Mouse (Mus musculus): ENCODE measurements at regions not wholly inside any gene's neighbourhood (a gene's known extent, or its start where the extent isn't known, plus 50 kb on each side); places are given as distances from the start of the nearest gene placed in this dataset.

DNA sequence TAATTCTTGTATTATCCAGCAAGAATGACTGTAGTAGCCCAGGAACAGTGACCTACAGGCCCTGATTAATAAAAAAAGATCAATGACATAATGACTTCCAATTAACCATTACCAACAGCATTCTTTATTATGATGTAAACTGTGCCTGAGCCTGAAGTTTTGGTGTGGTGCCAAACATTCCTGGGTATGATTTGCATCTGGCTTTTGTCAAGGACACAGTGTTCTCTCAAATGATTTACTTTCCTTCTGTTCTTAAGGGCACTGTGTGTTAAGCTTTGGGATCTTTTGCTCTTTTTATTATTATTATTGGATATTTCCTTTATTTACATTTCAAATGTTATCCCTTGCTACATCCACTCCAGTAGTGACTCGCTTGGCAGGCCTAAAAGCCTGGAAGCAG, 221.7 kb upstream of the Fam83b start:
- Histone ChIP-seq H3K4me1 (ENCODE audit: control insufficient read depth, insufficient read depth, low read length) (no peaks in the 10 kb centered on the region), H3K27me3 (ENCODE audit: control insufficient read depth, insufficient read depth, low read length) (no peaks in the 10 kb centered on the region), H3K27ac (ENCODE audit: control insufficient read depth, insufficient read depth, low read depth, low read length) (no peak overlapping the region), H3K36me3 (ENCODE audit: control insufficient read depth, insufficient read depth, low read length) (no peaks in the 10 kb centered on the region), H3K4me3 (ENCODE audit: control insufficient read depth, low read depth, low read length) (no peak overlapping the region)
- TF ChIP-seq CTCF (IDR thresholded peaks at IDR 0.05; ENCODE audit: control insufficient read depth, insufficient read depth, insufficient replicate concordance, low read depth, low read length) (no peak), POLR2A (IDR thresholded peaks at IDR 0.05; ENCODE audit: control insufficient read depth, low read depth, low read length) (no peak)

All from testis, adult 2 months (tissue).